Mouse (Mus musculus) ES-E14 (cell line): ENCODE measurements at regions not wholly inside any gene's neighbourhood (a gene's known extent, or its start where the extent isn't known, plus 50 kb on each side); places are given as distances from the start of the nearest gene placed in this dataset.

Experiments
- ZC3H11A ChIP-seq: IDR thresholded peaks from 2 replicates; pipeline ENCODE4 v1.6.1; 2012; ENCODE audit warnings: low read depth, mild to moderate bottlenecking, inconsistent platforms, low read length, borderline replicate concordance
- ZNF384 ChIP-seq: IDR thresholded peaks from 2 replicates; pipeline ENCODE4 v1.6.1; 2012; ENCODE audit warnings: low read depth, low read length, inconsistent platforms

- no peak for TF ChIP-seq ZNF384
- no peak for TF ChIP-seq ZC3H11A
Measured at GRCm38 (mm10) chrX:19201383-19201782, 279.7 kb downstream of the Tex13c3 start.
